Mouse (Mus musculus) R1 (cell line): ENCODE measurements around the gene Ppp1r27.
A peak's percentile ranks its signal among the peaks of the same experiment; 100 is the strongest.

ENCODE experiments used
- DNase-seq: peaks from one replicate; pipeline ENCODE4 v3.0.0-alpha.2; 2018; ENCODE audit warnings: low read depth, low spot score

Gene Ppp1r27

GRCm38 (mm10) chr11:120547469-120547868 is 3.5 kb downstream of the Ppp1r27 start:
- no peak for DNase-seq

GRCm38 (mm10) chr11:120545964-120546363 is 5.0 kb downstream of the Ppp1r27 start:
- DNase-seq, result no peak

DNA sequence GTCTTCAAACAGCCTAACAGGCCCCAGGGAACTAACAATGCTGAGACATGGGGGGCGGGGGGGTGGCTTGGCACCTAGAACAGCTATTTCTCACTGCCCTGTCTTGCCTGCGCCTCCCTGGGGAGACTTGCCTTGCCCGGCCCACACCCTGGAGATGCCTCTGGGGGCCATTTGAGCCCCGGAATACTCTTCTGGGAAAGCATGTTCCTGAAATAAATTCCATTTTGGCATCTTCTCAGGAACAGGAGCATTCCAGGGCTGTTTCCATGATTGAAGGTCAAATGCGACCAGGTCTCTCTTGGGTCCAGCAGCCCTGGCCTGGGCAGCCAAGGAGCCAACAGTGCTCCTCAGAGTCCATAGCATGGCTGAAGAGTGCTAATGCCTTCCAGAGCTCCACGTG is 8.6 kb downstream of the Ppp1r27 start:
- no peak for DNase-seq

- peak; percentile 38 for DNase-seq
Observed at GRCm38 (mm10) chr11:120541907-120542306, 9.0 kb downstream of the Ppp1r27 start.

DNA sequence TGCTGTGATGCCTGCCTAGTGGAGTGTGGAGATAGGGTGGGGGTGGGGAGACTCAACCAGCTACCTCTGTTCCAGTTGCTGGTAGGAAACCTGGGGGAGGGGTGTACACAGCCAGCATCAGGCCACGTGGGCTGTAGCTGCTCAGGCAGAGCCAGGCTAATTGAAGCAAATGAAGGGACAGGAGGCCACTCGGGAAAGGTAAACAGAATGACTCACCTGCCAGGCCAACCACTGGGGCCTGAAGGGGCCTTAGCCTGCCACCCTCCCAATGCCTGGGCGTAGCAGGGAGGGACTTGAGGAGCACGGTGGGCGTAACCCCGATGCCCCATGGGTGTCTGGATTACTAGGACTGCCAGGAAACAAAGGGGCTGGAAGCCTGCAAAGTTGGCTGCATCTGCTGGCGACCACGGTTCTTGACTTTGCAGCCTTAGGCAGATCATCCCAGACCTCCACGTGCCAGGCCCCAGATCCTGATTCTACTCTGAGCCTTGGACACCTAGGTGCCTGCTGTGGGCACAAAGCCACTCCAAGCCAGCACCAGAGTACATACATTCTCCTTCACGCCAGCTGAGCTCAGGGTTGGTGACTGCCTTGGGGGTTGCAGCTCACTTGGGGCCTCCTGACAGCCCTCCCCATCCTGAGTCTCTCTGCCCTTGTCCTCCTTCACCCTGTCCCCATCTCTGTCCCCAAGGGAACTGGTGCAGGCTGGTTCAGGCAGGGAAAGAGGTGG is 11.5 kb downstream of the Ppp1r27 start:
- DNase-seq, result peak; percentile 40

- no peak for DNase-seq
Observed at GRCm38 (mm10) chr11:120538955-120539284, 12.0 kb downstream of the Ppp1r27 start.

DNA sequence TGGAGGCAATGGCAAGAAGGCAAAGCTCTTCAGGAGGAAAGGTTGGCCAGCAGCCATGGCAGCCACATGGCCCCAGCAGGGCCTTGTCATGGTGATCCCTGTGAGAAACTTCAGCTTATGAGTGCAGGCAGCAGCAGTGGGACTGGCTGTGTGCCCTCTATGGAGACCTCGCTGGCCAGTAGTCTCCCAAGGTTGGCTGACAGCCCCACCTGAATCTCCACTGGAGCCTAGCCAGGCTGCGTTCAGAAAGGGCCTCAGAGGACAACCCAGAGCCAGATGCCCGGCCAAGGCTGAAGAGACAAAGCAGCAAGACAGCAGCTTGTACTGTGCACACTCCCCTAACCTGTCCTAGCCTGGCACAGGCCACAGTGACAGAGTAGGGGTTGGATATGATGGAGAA is 12.4 kb downstream of the Ppp1r27 start:
- DNase-seq, result no peak

GRCm38 (mm10) chr11:120535804-120536203 is 15.1 kb downstream of the Ppp1r27 start:
- DNase-seq, result no peak

DNA sequence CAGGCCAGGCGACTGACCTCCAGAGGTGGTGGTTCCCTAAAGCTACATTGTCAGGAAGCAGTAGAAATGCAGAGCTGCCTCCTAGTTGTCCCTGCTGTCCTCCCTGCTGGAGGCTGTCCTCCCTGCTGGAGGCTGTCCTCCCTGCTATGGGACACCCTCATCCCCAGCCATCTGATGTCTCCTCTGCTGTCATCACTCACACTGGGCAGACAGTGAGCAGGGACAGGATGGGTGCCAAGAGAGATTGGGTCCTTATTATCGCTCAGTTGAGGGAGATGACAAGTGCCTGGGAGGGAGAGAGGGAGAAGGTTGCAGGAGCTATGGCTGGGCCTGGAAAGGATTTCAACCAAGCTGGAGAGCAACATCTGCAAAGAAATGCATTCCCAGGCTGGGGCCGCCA is 15.8 kb downstream of the Ppp1r27 start:
- DNase-seq, result no peak

DNA sequence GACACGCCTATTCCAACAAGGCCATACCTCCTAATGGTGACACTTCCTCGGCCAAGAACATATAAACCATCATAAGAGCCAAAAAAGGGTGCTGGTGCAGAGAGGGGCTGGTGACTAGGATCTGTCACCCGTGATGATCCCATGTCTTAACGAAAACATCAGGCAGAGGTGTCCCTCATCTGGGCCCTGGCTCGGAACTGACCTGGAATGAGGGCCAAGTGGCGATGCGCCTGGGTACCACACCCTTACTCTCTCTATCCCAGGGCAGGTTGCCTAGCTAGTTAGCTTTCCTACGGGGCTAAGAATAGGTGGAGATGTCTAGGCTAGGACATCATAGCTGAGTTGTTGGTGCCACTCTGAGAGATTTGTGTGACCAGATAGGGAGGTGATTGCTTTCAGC is 16.8 kb downstream of the Ppp1r27 start:
- DNase-seq, result no peak

GRCm38 (mm10) chr11:120531646-120532045 is 19.3 kb downstream of the Ppp1r27 start:
- no peak for DNase-seq

DNA sequence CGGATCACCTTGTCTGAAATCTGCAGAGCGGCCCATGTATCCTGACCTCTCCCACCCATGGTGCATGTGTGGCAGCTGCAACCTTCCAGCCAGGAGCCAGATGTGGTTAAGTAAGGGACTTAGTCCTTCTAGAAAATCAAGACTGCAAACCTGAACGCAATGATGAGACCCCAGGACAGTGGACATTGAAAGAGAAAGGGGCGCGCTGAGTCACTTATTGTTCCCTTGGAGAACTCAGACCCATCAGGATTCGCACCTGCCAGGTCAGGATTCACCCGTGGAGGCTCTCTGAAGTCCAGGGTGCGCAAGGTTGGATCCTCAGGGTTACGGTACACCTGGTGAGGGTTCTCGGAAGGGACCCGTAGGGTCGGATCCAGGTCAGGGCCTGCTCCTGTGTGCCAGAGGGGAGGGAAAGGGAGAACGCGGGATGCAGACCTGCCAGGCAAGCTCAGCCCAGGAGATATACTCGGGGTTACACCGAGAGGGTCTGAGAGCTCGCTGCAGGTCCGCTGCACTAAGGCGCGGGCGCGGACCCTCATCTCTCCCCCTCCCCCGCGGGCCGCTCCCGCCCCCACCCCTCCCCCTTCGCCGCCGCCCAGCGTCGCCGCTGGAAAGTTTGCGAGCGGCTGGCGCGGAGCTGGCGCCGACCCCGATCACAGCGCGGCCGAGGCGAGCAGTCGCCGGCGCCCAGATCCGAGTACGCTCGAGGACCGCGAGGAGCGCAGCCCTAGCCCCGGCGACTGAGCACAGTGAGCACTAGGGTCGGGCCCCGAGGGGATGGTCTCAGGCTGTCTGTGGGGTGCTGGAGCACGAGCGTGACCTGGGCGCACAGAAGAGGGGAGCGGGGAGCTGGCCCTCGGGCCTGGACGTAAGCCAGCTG is 20.6 kb downstream of the Ppp1r27 start, which contains the start of gene Gcgr:
Gcgr (plus strand) TSS at position 615 of the 880 bp plus-strand sequence.
- peak; percentile 30 for DNase-seq

DNA sequence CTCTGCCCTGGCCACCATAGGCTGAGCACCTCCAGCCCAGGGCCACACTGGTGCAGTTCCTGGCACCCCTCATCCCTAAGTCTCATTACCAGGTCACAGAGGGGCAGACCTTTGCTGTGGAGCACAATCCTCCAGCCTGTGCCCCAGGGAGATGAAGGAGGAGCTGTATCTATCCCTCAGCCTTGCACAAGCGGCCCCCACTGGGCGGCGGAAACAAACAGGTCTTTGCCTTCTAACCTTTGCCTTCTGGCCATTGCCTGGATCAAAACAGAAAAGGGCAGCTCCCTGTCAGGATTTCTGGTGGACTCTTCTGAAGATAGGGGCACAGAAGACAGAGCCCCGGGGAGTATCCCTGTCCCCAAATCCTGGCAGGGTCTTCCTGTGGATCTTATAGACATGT is 22.0 kb downstream of the Ppp1r27 start:
- no peak for DNase-seq

- no peak for DNase-seq
Observed at GRCm38 (mm10) chr11:120527690-120528354, 23.1 kb downstream of the Ppp1r27 start.

- DNase-seq, result peak; percentile 61
Observed at GRCm38 (mm10) chr11:120525959-120526358, 25.0 kb downstream of the Ppp1r27 start.

- no peak for DNase-seq
Observed at GRCm38 (mm10) chr11:120522581-120522980, 28.4 kb downstream of the Ppp1r27 start.

DNA sequence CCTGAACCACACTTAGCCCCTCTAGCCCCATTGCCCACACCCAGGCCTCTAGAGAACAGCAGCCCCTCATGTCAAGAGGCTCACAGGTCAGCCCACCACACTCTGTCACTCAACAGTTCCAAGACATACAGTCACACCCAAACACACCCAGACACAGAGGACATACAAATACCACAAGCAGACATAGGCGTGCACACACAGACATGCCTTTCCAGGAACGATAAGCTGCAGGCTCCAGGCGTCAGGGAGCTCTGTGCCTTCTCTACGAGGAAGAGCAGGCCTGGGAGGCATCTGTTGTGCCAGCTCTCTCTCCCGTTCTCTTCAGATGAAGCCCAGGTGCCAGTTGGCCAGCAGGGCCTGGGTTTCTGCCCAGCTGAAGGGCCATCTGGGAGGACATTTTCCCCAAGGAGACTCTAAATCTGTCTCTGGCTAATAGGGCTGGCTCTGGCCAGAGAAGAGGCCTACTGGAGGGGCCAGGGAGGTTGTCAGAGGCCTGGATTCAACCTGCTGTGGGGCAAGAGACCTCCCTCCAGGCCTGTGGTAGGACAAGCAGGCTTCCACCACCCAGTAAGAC is 29.9 kb downstream of the Ppp1r27 start:
- DNase-seq, result no peak

DNA sequence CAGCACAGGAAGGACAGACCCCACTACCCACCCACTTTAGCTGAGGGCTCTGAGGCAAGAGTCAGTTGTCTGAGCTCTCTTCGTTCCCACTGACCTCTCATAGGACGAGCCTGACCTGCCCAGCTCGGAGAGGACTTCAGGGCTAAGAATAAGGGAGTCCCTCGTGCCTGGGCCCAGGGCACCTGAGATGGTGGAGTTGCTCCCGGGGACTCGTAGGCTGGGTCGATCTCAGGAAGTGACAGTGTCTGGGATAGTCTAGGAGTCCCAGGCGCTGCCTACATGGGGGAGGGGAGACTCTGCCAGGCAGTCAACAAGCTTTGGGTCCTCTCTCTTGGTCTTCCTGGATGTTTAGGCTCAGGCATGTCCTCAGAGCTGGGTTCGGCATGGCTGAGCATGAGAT is 30.4 kb downstream of the Ppp1r27 start:
- no peak for DNase-seq

DNA sequence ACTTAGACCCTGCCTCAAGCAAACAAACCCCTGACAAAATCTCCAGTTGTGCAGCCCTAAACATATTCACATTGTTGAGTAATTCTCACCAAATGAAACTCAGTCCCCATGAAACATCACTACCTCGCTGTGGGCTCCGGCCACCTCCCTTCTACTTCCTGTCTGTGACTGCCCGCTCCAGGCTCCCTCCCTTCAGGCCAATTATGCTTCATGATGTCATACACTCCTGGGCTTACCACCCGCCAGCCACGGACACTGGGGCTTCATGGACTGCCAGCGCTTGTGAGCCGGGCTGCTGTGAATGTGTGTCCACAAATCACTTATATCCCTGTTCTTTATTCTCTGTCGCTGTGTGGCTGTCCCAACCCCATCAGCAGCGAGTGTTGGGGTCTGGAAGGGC is 31.2 kb downstream of the Ppp1r27 start:
- no peak for DNase-seq

- DNase-seq, result no peak
Observed at GRCm38 (mm10) chr11:120518558-120518957, 32.4 kb downstream of the Ppp1r27 start.

- no peak for DNase-seq
Observed at GRCm38 (mm10) chr11:120518027-120518426, 32.9 kb downstream of the Ppp1r27 start.

DNA sequence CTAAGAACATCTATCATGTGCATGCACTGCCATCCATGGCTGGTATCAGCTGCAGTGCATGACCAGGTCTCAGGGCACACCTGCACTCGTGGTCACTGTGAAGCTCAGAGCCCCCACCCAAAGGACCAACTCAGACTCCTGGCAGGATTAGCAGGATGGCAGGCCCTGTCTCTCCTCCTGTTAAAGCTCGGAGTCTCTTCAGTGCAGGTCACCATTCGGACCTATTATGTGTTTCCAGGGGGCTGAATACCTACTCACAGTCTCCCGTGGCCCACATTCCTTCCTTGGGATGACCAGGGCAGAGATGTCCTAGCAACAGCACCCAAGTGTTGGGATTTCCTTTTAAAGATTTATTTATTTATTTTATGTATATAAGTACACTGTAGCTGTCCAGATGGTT is 33.8 kb downstream of the Ppp1r27 start:
- DNase-seq, result no peak
